Mouse (Mus musculus) liver, adult 2 months (tissue): ENCODE measurements at regions not wholly inside any gene's neighbourhood (a gene's known extent, or its start where the extent isn't known, plus 50 kb on each side); places are given as distances from the start of the nearest gene placed in this dataset.

Experiments
- CTCF ChIP-seq: fragments of 200-500 bp; IDR thresholded peaks from 2 replicates; pipeline ENCODE4 v1.5.1; 2011; ENCODE audit warnings: low read depth, low read length, control low read depth
- POLR2A ChIP-seq: fragments of 200-500 bp; IDR thresholded peaks from 2 replicates; pipeline ENCODE4 v1.6.1; 2011; ENCODE audit warnings: low read length, control low read depth; ENCODE audit not compliant: insufficient read depth; ENCODE audit errors: extremely low read depth

- TF ChIP-seq CTCF (no peak), POLR2A (no peak)
These were observed 171.4 kb upstream of the Fn1 start for GRCm38 (mm10) chr1:71824410-71824809.
